Mouse (Mus musculus) hindbrain, embryonic 11.5 days (tissue): Measurements from ENCODE around the gene Pgpep1. TPM values are rescaled to one million over a fixed set of nuclear protein-coding genes. Genes with fewer than 3 reads are reported as not detected.

Source experiments
- ATAC-seq: fragments of 200-750 bp; cut with Nextera tagmentation; 2 replicates; pipeline ENCODE4 v1.8.0; 2017; ENCODE audit warnings: mild to moderate bottlenecking, moderate TSS enrichment, moderate library complexity; ENCODE audit not compliant: low FRiP score
- DNase-seq: peaks from one replicate; pipeline ENCODE4 v3.0.0-alpha.2; 2015; ENCODE audit warnings: low spot score
- H3K27ac ChIP-seq: fragments of 300-500 bp; sonication (generic); 2 replicates; pipeline ENCODE4 v1.5.1; 2014; ENCODE audit warnings: mild to moderate bottlenecking, low read depth, low read length
- H3K27me3 ChIP-seq: fragments of 300-500 bp; sonication (generic); 2 replicates; pipeline ENCODE4 v1.6.1; 2014; ENCODE audit warnings: mild to moderate bottlenecking, low read length, moderate library complexity, mixed read lengths; ENCODE audit not compliant: control insufficient read depth, insufficient read depth
- H3K36me3 ChIP-seq: fragments of 300-500 bp; sonication (generic); 2 replicates; pipeline ENCODE4 v1.6.1; 2014; ENCODE audit warnings: mild to moderate bottlenecking, low read length, moderate library complexity, mixed read lengths; ENCODE audit not compliant: control insufficient read depth, insufficient read depth
- H3K4me1 ChIP-seq: fragments of 300-500 bp; sonication (generic); replicated peaks from 2 replicates; pipeline ENCODE4 v1.6.1; 2014; ENCODE audit warnings: low read length, mixed read lengths; ENCODE audit not compliant: control insufficient read depth, insufficient read depth
- H3K4me2 ChIP-seq: fragments of 300-500 bp; sonication (generic); replicated peaks from 2 replicates; pipeline ENCODE4 v1.6.1; 2014; ENCODE audit warnings: mild to moderate bottlenecking, low read depth, low read length
- H3K4me3 ChIP-seq: fragments of 300-500 bp; sonication (generic); 2 replicates; pipeline ENCODE4 v1.5.1; 2014; ENCODE audit warnings: low read depth, low read length
- H3K9ac ChIP-seq: fragments of 300-500 bp; sonication (generic); 2 replicates; pipeline ENCODE4 v1.6.1; 2014; ENCODE audit warnings: low read depth, low read length
- H3K9me3 ChIP-seq: fragments of 300-500 bp; sonication (generic); 2 replicates; pipeline ENCODE4 v1.6.1; 2016; ENCODE audit warnings: low read length; ENCODE audit not compliant: control insufficient read depth
- WGBS: fragments of 180-500 bp; shearing (Covaris S2); extraction: QIAGEN DNeasy Blood & Tissue Kit; methylation state at CpG from one replicate; pipeline ENCODE4 v1.1.7; 2014; 5-methylcytosine and 5-hydroxymethylcytosine counted together
- polyA plus RNA-seq: library from polyadenylated mRNA; unstranded; fragments of >200 nt; fragmentation: Nextera tagmentation; extraction: Ambion mirVana; gene quantifications from 2 replicates; pipeline ENCODE4 v1.2.1, GENCODE M21; 2014

Gene Pgpep1
- polyA plus RNA-seq, 1 experiment from 2014 or later = 170 TPM

DNA sequence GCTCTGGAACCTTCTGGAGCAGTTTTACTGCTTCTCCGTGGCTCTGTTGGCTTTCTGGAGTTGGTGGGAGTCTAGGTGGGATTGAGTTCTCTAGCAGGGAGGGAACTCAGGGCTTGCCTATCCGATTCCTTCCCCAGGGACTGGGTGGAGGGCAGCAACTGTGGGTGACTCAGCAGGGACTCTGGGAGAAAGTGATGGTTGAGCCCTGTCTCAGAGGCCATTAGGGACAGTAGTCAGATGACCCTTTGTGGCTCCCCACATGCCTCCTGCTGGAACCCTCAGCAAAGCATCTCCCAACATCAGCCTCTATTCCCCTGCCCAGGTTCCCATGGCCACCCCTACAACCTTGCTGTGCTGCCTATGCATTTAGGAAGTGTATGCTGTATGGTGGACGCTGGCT is 17.2 kb downstream of the Pgpep1 start:
- Histone ChIP-seq H3K4me2 (no peak overlapping the region), H3K36me3 (no peaks in the 10 kb centered on the region), H3K9ac (no peak overlapping the region), H3K4me1 (peaks cover 11% of the 10 kb centered on the region; the same call in 1 of the 2 replicates), H3K27ac (no peak overlapping the region), H3K4me3 (no peak overlapping the region), H3K27me3 (no peaks in the 10 kb centered on the region), H3K9me3 (no peaks in the 10 kb centered on the region)
- DNase-seq (no peak), ATAC-seq (no peak)
- 77% methylated on average over 3 of the region's 3 CpGs for WGBS

DNA sequence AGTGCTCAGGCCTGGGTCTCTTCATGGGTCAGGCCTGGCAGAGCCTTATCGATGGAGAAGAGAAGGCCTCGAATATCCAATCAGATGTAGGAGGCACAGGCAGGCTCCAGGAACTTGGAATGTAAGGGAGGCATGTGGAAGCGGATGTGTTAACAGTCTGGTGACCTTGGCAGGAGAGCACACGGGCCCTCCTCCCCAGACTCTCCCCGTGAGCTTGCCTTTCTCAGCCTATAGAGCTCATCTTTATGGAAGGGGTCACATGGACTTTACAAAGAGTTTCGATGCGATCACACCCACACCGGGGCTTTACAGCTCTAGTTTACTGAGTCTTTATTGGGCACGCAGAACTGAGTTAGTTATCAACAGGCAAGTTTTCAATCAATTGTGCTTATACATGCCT is 21.4 kb downstream of the Pgpep1 start:
- H3K36me3 ChIP-seq = no peaks in the 10 kb centered on the region
- no peak for DNase-seq
- H3K4me2 ChIP-seq = no peak overlapping the region
- H3K9ac ChIP-seq = no peak overlapping the region
- no peaks in the 10 kb centered on the region for H3K4me1 ChIP-seq
- no peak overlapping the region for H3K27ac ChIP-seq
- H3K9me3 ChIP-seq = no peaks in the 10 kb centered on the region
- no peak overlapping the region for H3K4me3 ChIP-seq
- no peaks in the 10 kb centered on the region for H3K27me3 ChIP-seq
- WGBS = 70% methylated on average over 9 of the region's 9 CpGs
- ATAC-seq = no peak

DNA sequence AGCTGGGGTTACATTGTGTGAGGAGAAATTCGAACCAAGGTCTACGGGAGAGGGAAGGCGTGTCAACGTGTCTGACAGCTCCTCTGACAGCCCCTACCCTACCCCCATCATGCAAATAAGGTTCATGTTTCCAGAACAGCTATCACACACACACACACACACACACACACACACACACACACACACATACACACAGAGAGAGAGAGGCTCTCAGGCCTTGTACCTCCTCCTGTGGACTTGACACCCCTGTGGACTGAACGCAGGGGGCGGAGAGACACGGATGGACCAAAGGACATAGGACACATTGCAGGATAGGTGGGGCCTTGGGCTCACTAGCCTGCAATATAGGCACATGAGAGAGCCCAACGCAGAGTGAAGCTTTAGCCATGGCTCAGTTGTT is 23.4 kb downstream of the Pgpep1 start:
- H3K27me3 ChIP-seq = no peaks in the 10 kb centered on the region; the same call in 1 of the 2 replicates
- no peak overlapping the region for H3K4me3 ChIP-seq
- H3K4me2 ChIP-seq = no peak overlapping the region
- H3K9me3 ChIP-seq = no peaks in the 10 kb centered on the region
- H3K27ac ChIP-seq = no peak overlapping the region
- 62% methylated on average over 8 of the region's 8 CpGs for WGBS
- DNase-seq = no peak
- no peaks in the 10 kb centered on the region for H3K36me3 ChIP-seq
- ATAC-seq = no peak
- no peak overlapping the region for H3K9ac ChIP-seq
- no peaks in the 10 kb centered on the region for H3K4me1 ChIP-seq

DNA sequence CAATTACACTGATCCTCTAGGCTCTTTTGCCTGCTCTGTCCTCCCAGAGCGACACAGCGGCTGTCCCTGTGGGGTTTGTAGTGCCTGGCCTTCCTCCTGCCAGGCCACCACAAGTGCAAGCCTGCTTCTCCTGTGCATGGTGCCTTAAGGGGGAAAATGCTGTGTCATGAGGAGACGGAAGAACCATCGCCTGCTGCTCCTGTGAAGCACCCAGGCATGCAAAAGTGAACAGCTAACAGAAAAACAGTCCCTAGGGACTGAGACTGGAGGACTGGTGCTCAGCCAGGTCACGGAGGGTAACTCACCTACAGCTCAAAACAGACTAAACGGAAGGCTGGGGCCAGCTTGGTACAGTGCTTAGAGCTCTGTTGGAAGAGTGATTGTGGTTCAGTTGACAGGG is 24.7 kb downstream of the Pgpep1 start:
- Histone ChIP-seq H3K4me3 (no peak overlapping the region), H3K4me2 (no peak overlapping the region), H3K27ac (no peak overlapping the region)

DNA sequence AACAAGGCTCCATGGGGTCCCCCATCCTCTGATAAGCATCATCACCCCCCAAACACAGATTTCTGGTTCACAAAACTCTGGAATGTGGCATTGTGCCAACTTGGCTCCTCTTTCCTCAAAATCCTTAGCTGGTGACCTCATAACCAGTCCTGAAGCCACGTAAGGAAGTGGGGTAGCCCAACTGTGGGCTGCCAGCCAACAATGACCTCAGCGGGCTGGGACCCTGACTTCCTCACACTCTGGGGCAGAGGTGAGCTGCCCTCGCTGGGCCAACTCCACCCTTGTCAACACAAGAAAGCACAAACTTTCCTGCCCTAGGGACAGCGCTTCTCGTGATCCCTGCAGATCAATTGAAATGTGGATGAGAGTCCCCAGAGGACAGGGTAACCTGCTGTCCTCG is 26.1 kb downstream of the Pgpep1 start:
- Histone ChIP-seq H3K27ac (no peak overlapping the region), H3K9ac (no peak overlapping the region), H3K4me3 (no peak overlapping the region), H3K27me3 (peaks cover 5% of the 10 kb centered on the region), H3K36me3 (no peaks in the 10 kb centered on the region), H3K9me3 (no peaks in the 10 kb centered on the region), H3K4me1 (no peaks in the 10 kb centered on the region; the same call in 1 of the 2 replicates), H3K4me2 (no peak overlapping the region)
- 64% methylated on average over 6 of the region's 6 CpGs for WGBS
- ATAC-seq (no peak), DNase-seq (no peak)

More for the DNA sequence above, 24.7 kb downstream of the Pgpep1 start:
- ATAC-seq (no peak), DNase-seq (no peak)
- 0 out of 2 replicates have a peak overlapping the region, but pooled peaks have one; percentile 7 for H3K9ac ChIP-seq
- H3K9me3 ChIP-seq = no peaks in the 10 kb centered on the region
- H3K4me1 ChIP-seq = no peaks in the 10 kb centered on the region
- WGBS = 77% methylated on average over 6 of the region's 6 CpGs
- peaks cover 5% of the 10 kb centered on the region for H3K27me3 ChIP-seq
- H3K36me3 ChIP-seq = no peaks in the 10 kb centered on the region

DNA sequence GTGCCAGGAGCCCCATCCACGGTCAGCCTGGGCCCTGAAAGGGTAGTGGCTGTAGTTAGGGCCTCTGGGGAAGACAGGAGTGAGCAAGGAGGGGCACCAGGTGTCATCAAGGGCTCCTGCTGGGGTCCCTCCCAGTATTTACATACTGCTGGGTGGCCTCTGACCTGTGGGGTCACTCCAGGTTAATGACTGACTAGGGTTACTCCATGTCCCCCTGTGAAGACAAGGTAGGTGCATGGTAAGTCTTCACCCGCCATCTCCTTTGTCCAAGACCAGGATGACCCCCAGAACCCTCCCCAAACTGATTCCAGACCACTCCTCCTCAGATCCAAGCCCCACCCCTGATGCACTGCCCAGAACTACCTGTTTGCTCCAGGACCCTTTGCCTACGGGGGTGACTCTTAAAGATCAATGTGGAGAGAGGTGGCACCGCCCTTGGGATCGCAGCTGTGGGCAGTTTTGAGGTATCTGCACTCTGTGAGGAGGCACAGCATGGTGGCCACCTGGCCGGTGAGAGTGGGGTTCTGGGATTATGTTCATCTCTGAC is 27.8 kb downstream of the Pgpep1 start, which contains the start of gene Gdf15:
Gene Gdf15 (minus strand): TSS at position 111 of the 547 bp plus-strand sequence.
- Histone ChIP-seq H3K4me1 (no peaks in the 10 kb centered on the region; the same call in 1 of the 2 replicates), H3K4me2 (no peak within 1 kb of the TSS), H3K36me3 (no peaks in the 10 kb centered on the region), H3K27me3 (peaks cover 5% of the 10 kb centered on the region), H3K4me3 (no peak within 1 kb of the TSS), H3K9ac (no peak within 1 kb of the TSS), H3K9me3 (no peaks in the 10 kb centered on the region), H3K27ac (no peak within 1 kb of the TSS)
- DNase-seq (no peak), ATAC-seq (no peak)
- 75% methylated on average over 6 of the region's 6 CpGs for WGBS

DNA sequence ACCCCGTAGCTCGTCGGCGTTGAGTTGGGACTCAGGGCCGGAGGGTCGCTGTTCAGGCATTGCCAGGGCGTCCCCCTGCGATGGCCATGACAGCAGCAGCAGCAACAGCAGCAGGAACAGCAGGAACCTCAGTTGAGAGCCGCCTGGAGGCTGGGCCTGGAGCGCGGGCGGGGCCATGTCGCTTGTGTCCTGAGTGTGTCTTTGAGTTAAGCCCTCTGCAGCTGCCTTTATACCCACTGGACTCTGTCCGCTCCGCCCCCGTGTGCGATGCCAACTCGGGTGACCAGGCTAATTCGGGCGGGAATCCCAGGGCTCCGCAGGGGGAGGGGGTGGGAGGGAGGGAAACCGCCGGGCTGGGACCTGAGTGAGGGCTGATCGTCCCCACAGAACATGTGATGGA is 28.8 kb downstream of the Pgpep1 start:
- H3K27me3 ChIP-seq = peaks cover 5% of the 10 kb centered on the region
- ATAC-seq (no peak), DNase-seq (no peak)
- no peaks in the 10 kb centered on the region; the same call in 1 of the 2 replicates for H3K4me1 ChIP-seq
- H3K9me3 ChIP-seq = no peaks in the 10 kb centered on the region
- H3K4me2 ChIP-seq = no peak overlapping the region
- no peak overlapping the region for H3K27ac ChIP-seq
- H3K36me3 ChIP-seq = no peaks in the 10 kb centered on the region
- 18% methylated on average over 23 of the region's 24 CpGs for WGBS
- H3K4me3 ChIP-seq = no peak overlapping the region
- H3K9ac ChIP-seq = no peak overlapping the region

DNA sequence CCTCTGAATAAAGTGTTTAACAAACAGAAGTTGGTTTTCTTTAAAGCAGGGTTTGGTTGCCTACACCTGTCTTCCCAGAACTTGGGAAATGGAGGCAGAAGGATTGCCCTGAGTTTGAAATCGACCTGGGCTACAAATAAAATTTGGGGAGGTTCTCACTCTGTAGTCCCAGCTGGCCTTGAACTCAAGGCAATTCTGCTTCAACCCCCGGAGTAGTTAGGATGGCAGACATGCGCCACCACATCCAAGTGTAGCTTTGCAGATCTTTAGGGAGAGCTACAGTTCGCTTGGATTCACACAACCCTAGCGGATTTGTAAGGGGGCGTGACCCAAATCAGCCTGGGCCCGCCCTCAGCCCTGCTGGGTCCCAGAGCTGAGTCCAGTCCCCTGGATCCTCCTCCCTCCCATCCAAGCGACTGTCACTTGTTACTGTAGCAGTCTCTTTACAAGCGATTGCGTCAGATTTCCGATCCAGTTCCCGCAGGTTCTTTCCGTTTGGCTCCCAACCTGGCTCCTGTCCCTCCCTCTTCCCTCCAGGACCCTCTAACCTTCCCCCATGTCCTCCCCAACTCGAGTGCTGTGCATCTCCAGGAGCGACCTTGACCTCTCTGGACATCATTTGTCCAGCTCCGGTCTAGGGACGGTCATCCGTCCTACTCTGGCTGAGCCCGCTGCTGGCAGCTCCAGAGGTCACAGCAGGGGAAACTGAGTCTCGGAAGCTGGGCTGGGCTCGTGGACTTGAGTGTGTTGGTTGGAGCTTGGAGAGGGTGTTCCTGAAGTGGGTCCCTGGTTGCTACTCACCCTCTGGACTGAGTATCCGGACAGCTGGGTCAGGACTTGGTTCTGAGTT is 29.4 kb downstream of the Pgpep1 start:
- ATAC-seq (peak; percentile 33; the same call in 1 of the 2 replicates), DNase-seq (peak; percentile 61)
- 10% methylated on average over 22 of the region's 22 CpGs for WGBS
- H3K9ac ChIP-seq = no peak overlapping the region
- H3K4me2 ChIP-seq = no peak overlapping the region
- no peaks in the 10 kb centered on the region for H3K9me3 ChIP-seq
- H3K27ac ChIP-seq = no peak overlapping the region
- H3K27me3 ChIP-seq = peaks cover 5% of the 10 kb centered on the region
- no peaks in the 10 kb centered on the region for H3K36me3 ChIP-seq
- H3K4me1 ChIP-seq = no peaks in the 10 kb centered on the region; the same call in 1 of the 2 replicates
- no peak overlapping the region for H3K4me3 ChIP-seq
